1 mouse cellular context compared by ENCODE assay signal in the genomic region with DNA sequence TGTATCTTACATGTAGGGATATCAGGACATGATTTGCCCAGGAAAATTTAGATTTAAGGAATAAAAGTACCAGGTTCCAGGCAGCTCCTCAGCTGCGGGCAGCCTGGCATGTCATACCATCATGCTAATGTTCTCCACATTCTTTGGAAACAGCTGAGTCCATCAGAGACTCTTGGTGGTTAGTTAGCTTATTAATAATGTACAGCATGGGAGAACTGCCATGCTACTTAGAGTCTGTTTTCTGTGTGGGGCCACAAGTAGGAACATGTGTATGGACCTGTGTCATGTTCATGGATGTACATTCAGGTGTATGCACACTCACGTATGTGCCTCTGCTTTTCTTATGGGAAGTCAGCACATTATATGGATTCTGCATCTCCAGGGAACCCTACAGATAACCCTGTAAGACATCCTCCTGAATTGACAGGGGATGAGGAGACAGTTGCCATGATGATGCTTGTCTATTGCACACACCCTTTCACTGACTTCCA.
TF ChIP-seq lines count a peak whose summit lies in the region.

No protein-coding gene starts in this region.

TF ChIP-seq in CH12.LX, 34 proteins besides CTCF, POLR2A, EP300 and RAD21:
- no peak for TF ChIP-seq BHLHE40 (IDR thresholded peaks at IDR 0.05; ENCODE audit: low read depth, low read length)
- peak; percentile 21; the same call in 1 of the 2 replicates for TF ChIP-seq CHD2 (IDR thresholded peaks at IDR 0.05; ENCODE audit: low read length)
- no peak for TF ChIP-seq USF1 (IDR thresholded peaks at IDR 0.05; ENCODE audit: low read depth, low read length)
- TF ChIP-seq MAX (IDR thresholded peaks at IDR 0.05; ENCODE audit: low read length) = 0 out of 2 replicates have a peak, but pooled peaks have one; percentile 34
- TF ChIP-seq TBP (conservative IDR thresholded peaks at IDR 0.05; ENCODE audit: low read depth, low read length) = no peak
- TF ChIP-seq ZKSCAN1 (IDR thresholded peaks at IDR 0.05; ENCODE audit: borderline replicate concordance, low read depth, low read length) = no peak
- TF ChIP-seq UBTF (IDR thresholded peaks at IDR 0.05; ENCODE audit: low read depth, low read length) = no peak
- no peak for TF ChIP-seq E2F4 (IDR thresholded peaks at IDR 0.05; ENCODE audit: insufficient replicate concordance, low read depth, low read length)
- TF ChIP-seq MEF2A (IDR thresholded peaks at IDR 0.05; ENCODE audit: borderline replicate concordance, low read depth, low read length) = no peak
- TF ChIP-seq ZNF384 (IDR thresholded peaks at IDR 0.05; ENCODE audit: low read depth, low read length) = no peak
- no peak for TF ChIP-seq ELF1 (IDR thresholded peaks at IDR 0.05; ENCODE audit: low read depth, low read length)
- TF ChIP-seq HCFC1 (IDR thresholded peaks at IDR 0.05; ENCODE audit: low read depth, low read length) = no peak
